ENCODE assay signal across 13 mouse cellular contexts in the genomic region with DNA sequence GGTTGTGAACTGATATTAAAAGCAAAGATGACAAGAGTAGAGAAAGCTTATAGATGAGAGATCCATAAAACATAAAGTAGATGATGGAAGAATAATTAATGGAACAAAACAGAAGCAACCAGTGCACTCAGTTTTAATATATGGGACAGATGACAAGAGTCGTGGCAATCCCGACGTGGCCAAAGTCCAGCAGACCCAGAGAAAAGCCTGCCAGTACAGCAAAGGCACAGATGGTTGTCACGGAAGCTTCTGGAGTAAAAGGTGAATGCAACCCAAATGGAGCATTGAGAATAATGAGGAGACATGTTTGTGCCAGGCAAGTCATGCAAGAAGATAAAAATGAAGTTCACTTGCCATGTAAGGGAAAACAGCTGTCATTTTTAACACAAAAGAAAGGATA.
"Had no signal": no experiment of that assay in that cellular context is flagged by ENCODE, and none has a peak within 500 bp of the region (broad histone marks: within the 10 kb centered on the region; RNA-seq: fewer than 3 reads in every experiment).

No protein-coding gene starts in this region.

- DNase-seq: gastrocnemius, adult 2 months; gastrocnemius, postnatal 10 days; gastrocnemius, postnatal 25 days; heart, adult 18-20 months; heart, postnatal 10 days; heart, postnatal 4 days; kidney, adult 18-20 months; kidney, adult 8-10 months; kidney, postnatal 10 days; kidney, postnatal 25 days; kidney, postnatal 4 days; liver; liver, embryonic 13.5 days had no signal
